Mouse (Mus musculus) adrenal gland, adult 8-10 months (tissue): ENCODE measurements around the gene Gas2l3. TPM values are rescaled to one million over a fixed set of nuclear protein-coding genes. Genes with fewer than 3 reads are reported as not detected.
A peak's percentile ranks its signal among the peaks of the same experiment; 100 is the strongest.

Source experiments
- DNase-seq: peaks from one replicate; pipeline ENCODE4 v3.0.0; 2022
- total RNA-seq, 4 experiments: library from RNA; stranded (reverse); gene quantifications; 2 replicates each; pipeline ENCODE4 v1.2.4; 2022

The Gas2l3 gene
- total RNA-seq, result 10 to 100 TPM in 2 of 4 experiments, 1 to 10 TPM in 2; 3.5 to 10.9 (median 8.8) TPM

DNA sequence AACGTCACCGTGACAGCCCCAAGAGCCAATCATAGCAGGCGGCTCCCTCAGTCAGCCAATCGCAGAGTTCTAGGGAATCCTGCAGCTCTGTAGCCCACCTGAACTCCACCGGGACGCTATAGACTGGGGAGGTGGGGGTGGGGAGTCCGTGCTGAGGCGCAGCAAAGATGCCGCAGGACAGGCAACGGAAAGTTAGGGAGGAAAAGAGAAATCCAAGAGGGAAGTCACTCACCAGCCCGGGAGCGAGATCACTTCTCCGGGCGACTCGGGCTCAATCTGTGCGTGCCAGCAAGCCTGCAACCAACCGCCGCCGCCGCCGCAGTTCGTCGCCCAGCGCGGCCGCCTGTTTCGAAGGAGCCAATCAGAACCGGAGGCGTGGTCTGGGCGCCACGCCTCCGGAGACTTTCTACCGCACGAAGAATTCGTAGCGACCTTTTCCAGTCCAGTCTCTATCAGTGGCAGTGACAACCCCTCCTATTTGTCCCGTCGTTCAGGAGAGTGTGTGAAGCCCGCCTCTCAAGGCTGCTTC lies at the start of gene Gas2l3:
TSS of gene Gas2l3 (minus strand) at position 345 of the 529 bp plus-strand sequence.
- peak; percentile 63 for DNase-seq

DNA sequence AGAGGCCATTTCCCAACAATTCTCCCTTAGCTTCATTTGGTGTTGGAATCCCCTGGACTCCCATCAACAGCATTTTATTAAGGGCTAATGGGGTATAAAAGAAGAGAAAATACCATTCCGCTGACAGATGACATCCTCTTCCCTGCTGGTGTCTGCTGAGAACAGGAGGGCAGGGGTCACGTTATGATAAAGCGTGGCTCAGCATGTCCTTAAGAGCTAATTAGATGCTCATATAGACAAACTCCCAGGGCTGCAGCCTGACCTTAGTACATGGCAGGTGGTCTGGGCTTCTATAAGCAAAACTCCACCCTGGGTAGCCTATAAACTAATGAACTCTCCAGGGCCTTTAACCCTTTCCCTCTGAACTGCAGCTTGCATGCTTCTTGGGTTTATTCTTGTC lies 47.6 kb upstream of the Gas2l3 start:
- no peak for DNase-seq

DNA sequence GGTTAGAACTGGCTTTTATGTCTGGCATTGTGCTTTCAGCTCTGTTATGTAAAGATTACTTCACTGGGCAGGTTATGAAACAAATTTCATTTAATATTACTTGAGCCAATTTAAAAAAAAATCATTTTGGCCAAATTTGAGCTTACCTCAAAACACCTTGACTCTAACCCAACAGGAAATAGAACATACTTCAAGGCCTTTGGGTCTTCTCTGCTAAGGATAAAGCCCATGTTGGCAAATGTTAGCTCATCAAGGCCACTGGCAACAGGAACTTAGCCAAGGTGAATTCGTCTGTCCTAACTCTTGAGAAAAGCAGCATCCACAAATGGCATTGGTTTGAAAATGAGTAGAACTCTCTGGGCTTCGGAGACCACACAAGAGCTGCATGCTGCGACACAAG lies 46.5 kb upstream of the Gas2l3 start:
- peak; percentile 32 for DNase-seq

DNA sequence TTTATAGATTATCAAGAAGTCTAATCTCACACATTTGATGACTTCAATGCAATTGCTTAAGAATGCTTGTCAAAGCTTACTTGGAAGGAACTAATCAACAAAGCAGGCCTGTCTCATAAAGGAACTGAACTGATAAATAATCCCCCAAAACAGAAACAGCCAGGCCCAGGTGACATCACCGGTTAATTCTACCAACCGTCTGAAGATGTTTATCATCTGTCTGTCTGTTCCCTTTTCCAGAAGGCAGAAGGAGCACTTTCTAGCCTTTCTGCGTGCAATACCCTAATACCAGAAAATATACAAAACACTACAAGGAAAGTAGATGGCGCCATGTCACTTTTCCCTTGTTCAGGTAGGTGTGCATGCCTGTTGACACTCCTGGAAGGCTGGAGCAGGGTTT lies 45.7 kb upstream of the Gas2l3 start:
- DNase-seq, result no peak

DNA sequence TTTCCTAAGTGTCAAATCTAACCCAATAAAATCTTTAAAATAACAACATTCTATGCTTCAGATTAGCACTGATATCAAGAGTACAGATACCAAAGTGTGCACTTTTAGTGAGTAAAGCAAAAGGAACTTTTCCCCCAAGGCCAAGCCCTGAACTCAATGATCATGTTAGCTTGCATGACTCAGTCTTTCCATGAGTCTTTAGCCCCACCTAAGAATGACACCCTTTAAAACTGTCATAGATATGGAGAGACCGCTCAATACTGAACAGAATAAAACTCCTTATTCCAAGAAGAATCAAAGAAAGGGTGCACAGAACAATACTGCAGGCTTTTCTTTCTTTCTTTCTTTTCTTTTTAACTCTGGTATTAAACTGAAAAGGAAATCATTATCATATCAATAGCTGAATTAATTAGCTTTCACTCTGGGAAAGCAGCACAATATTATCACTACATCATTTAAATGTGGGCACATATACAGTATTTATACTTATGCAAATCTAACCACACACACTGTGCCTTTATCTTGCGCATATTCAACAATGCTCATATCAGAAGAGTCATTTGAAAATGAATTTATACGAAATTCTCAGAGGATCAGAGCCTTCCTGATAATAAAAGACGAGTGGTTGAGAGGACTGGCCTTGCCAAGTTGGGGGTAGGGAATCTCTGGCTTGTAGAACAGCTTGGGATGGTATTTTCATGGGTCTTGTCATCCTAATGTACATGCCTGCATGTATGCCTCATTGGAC lies 43.4 kb upstream of the Gas2l3 start:
- peak; percentile 28 for DNase-seq

DNA sequence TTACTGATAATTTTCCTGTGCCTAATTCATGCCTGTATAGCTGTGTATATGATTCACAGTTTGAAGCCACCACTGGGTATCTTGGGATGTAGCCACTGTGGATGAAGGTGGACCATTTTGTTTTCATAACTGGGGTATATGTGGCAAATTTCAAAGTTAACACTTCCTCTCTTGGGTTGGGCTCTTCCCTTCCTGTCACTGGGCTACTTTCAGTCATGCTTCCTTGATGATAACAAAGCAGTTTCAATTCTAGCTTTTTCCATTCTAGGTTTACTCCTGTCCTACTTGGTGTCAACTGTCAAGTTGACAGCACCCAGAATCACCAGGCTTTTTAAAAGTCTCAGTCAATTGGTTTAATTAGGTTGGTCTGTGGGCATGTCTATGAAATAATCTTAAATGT lies 41.1 kb upstream of the Gas2l3 start:
- DNase-seq, result no peak

DNA sequence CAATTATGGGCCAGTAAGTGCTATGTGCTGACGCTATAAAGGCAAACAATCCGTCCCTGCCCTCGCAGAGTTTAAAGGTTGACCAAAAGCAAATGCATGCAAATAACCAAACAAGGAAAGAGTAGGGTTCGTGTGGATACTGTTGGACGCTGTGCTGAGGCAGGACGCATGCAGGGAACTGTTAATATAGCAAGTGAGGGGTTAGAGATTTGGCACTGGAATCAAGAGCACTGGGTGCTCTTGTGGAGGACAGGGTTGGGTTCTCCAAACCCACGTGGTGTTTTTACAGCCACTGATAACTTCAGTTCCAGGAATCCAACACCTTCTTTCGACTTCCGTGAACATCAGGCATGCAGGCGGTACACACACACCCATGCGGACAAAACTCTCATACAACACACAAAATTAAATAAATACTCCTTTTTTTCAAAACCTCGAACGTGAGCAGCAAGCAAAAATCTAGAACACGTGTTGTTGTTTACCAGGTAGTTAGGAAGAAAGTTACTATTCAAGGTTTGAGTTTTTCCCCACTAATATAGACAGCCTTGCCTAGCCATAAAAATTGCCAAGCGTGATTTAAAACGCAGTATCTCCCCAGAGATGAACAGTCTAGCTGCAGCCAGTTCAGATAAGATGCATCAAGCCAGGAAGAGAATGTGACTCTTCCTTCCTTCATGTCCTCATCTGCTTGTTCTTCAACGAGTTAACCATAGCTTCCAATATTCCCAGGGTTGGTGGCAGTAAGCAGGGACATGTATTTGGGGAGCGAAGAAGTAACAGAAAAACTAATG lies 40.2 kb upstream of the Gas2l3 start:
- no peak for DNase-seq

DNA sequence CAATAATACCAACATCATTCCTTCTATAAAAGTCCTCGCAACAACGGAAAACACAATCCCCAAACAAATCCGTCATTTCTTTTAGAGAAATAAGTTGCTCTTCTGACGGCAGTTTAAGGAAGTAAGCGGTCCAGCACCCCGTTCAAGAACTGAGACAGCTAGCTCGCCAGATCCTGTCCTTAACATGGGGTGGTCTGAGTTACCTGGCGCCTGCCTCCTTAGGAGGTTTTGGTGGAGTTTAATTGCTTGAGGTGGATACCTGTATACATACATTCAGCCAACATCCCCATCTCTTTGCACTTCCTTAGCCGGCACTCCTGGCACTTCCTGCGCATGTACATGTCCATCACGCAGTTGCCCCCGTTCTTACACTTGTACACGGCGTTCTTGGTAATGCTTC lies 39.3 kb upstream of the Gas2l3 start:
- DNase-seq, result no peak

DNA sequence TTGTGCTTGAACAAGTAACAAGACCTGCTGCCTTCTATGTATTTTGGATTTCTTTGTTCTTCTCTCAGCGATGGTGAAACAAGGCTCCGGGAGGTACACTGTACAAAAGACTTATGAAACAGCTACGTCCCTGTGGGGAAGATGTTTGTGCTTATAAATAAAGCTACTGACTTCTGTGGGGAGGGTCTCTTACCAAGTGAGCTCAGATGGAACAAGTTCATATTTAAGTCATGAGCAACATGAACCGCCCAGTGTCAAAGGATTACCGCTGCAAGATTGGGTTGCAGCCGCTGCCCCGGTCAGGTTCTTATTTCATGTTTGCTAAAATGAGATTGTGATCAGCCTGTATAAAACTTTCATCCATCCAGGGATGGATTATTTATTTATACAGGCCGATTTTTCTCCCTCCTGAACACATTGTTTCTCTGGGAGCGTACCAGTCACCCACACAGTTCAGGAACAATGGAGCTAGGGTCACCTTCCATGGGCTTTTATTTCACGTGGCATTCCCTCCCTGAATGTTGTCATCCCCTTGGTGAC lies 38.4 kb upstream of the Gas2l3 start:
- no peak for DNase-seq

DNA sequence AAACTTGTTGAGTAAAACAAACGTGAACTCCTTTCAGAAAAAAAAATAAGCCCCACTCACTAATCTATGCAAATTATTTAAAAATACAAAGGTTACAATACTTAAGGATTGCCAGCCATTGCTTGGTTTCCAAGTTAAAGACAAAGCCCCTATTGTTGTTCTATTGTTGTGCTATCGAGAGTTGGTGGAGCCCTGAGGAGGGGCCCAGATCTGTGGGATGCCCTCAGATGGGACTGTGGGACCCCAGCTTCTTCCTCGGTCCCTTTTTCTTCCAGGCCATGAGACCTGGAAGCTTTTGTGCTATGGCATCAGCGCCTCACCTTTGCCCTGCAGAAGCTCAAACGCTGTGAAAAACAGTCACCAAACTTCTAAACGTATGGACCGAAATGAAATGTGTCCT lies 37.9 kb upstream of the Gas2l3 start:
- no peak for DNase-seq

DNA sequence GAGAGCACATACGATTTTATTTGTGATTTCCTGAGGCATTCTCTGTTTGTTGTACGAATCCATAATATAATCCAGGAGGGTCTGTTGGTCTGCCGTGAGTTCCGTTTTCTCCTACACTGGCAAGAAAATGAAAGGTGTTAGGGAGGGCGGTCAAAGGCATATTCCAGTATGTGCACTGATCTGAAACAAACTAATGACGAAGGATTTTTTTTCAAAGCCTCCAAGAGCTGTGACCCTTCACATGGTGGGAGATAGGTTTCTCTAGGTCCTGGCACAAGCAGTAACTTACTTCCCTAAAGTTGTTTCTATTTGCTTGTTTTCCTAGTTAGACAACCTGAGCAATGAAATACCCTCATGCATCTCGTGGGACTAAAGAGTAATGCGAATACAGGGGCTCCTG lies 35.0 kb upstream of the Gas2l3 start:
- DNase-seq, result no peak

DNA sequence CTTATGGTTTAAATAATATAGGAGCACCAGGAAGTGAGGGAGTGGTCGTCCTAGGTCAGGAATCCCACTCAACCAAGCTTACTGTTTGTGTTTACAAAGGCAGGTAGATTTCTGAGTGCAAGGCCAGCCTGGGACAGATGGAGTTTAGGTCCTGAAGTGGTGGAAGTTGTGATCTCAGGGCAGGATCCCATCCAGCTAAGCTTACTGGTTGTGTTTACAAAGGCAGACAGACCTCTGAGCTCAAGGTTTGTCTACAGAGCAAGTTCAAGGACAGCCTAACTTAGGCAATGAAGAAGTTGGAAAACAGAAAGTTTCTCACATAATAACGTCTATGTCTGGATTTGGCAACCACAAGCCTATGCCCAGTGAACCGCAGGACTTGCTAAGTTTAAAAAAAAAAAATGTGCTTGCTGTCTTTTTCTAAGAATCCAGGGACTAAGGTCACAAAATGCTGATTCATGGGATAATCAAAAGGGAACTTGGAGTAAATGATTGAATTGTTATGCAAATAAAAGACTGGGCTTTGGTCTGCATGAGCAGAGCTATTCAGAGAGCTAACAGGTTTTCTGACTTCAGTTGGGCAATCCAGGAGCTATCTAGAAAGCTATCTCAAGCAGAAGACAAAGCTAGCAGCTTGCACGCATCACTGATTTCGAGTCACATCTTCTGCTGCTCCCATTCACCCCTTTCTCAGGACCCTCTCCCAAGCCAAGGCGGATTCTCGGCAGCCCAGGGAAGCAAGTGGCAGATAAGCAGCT lies 27.0 kb upstream of the Gas2l3 start:
- no peak for DNase-seq

DNA sequence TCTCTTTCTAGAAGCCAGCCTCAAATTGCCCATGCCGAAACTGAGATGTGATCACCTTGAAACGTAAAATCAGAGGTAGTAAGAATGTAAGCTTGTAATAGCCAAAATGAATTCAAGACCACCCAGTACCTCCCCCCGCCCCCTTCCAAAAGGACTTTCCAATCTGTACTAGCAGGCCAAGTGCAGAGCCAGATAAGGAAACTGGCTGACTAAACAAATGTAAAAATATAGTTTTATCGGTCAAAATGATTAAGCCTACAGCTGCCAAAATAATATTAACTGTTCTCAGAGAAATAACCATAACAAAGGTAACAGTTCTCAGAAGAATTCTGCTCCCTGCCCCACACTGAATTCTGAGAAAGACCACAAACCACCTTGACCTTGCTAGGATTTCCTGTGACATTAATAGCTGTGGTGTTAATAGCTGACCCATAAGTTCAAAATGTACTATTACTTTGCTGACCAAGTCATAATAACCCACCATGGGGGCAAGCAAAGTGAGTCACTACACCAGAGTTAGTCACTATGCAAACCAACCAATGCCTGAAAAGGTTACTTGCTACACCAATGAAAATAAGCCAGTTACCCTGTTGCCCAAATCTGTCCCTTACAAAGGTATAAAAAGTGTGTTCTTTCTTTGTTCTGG lies 21.1 kb upstream of the Gas2l3 start:
- DNase-seq, result no peak

DNA sequence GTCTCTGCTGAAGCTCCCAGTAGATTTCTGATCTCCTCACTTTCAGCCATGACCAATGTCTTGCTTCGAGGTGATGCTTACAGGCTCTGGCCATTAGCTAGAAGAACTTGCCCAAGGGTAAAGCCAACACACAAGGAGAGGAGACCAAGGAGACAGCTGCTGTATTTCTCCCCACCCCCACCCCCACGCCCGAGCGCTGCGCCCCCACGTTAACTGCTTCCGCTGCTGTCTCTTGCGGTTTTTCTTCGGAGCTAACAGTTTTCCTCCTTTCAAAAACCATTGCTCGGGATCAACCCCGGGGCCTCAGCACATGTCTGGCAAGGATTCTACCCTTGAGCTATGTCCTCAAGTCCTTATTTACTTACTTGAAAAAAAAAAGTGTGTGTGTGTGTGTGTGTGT lies 19.1 kb upstream of the Gas2l3 start:
- no peak for DNase-seq

DNA sequence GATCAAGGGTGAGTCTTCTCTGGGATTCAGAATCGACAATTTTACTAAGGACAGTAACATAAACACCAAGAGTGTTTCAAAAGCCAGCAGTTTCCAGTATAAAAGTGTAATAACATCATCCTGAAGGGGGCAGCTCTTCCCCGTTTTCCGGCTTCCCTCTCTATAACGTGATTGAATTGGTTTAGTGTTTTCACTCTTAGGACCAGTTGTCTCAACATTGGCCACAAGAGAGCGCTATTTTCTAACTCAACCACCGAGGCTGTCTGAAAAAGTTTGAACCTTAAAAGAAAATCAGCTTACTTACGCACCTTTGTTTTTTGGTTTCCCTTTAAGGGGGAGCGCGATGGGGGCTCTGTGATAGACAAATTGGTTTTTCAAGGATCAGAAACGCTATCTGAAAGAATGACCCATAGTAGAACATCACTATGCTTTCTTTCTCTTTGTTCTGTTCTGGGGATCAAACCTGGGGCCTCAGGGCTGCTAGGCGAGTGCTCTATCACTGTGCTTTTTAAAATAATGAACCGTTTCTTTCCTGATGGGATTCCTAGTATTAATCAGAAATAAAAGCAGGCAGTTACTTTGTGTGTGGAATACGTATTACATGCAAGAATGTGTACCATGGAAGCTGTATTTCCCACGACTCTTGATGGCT lies 18.2 kb upstream of the Gas2l3 start:
- peak; percentile 62 for DNase-seq

DNA sequence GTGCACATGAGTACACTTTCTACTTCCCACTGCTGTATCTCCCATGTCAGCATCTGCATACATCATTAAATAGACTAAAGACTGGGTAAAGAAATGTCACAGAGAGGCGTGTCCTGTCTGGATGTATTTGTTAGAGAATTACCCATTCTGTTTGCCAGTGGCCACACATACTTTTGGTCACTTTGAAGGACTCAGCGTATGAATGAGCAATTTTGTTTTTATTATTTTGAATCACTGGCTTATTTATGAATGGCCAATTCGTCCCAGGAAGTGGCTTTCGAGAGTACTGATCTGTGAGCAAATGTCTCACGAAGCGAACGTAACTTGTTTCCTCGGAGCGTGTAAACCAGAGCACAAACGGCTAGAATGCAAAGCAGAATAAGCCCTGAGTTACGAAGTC lies 17.2 kb upstream of the Gas2l3 start:
- DNase-seq, result no peak

DNA sequence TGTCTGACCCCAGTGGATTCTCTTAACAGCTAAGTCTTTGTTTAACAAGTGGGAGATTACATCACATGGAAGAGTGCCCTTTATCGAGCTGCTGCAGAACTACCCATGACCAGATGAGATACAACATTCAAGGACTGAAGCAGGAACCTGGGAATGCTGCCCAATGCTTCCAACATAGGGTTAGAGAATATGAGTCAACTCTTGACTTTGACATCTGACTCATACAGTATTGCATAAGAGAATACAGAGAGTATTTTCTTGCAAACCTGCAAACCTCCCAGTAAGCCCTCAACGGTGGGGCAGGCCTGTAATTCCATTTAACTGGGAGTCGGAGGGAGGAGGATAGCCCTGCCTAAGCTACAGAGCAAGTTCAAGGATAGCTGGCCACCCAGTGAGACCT lies 15.0 kb upstream of the Gas2l3 start:
- peak; percentile 83 for DNase-seq

DNA sequence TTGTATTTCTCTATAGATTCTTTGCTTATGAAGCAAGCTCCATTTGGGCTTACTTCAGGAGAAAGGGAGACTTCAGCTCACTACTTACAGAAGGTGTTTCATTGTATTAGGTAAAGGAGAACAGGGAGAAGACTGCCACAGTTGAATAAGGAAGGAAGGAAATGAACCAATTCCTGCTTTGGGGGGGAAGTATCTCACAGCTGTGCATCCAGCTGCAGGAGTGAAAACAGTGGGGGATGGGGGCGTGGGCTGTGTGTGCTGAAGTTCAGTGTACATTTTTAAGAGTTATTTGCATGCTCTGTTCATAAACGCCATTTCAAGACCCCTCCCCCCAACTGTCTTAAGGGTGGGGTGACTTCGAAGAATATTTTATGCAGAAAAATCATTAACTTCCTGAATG lies 10.0 kb upstream of the Gas2l3 start:
- no peak for DNase-seq

DNA sequence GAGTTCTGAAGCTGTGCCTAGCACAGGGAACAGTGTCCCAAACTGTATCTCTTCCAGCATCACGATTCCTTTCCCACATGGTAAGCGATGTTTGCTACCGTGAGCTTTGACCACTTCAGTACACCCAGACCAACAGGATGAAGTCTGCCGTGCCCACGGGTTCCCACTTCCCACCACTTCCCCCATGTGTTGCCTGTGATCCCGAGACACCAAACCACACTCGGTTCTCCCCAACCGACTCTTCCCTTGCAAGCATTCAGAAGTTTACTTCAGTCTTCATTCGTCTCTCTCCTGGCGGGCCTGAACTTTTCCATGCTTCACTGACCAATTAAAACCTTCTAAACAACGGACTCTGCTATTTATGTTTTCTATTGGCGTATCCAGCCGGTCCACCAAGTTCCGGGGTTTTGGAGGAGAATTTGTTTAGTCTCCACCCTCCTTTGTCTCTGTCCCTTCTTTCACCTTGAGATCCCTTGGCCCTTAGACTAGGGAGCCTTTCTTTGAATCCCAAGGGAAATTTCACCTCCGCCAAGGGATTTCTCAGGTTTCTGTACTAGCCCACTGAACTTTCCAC lies 9.4 kb upstream of the Gas2l3 start:
- DNase-seq, result no peak

DNA sequence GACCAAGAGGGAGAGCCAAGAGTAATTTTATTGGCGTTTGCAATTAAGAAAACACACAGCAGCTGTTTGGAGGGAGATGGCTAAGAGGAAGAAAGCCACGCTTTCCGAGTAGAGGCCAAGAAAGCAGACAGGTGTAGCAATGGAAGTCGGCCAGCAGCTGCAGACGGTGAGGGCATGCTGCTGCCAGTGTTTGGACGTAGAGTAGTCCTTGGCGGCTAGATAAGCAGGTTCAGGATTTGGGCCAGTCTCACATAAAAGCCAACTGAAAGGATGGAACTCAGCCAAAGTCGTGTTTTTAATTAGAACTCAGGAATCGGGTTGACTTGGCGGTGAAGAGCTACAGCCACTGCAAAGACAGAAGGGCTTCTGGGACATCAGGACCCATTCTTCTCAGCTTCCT lies 6.6 kb upstream of the Gas2l3 start:
- no peak for DNase-seq

DNA sequence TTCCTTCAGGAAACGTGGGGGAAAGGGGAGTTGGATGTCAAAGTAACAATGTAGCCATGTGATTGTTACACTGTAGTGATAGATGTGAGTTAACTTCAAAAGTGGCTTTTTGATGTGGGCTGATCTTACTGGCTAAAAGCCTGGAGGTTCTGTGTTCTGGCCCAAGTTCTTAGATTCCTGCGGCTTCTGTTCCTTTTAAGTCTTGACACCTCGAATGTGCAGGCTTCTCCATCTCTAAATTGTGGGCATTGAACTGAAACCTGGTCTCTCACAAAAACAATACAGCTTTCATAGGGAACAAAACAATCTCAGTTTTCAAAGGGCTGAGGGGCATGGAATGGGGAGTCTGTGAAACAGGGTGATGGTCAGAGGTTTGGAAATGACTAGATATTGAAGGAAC lies 614 bp upstream of the Gas2l3 start:
- no peak for DNase-seq
